Mouse (Mus musculus) lung, postnatal 36 days (tissue): ENCODE data around the gene Skint8.
A peak's percentile ranks its signal among the peaks of the same experiment; 100 is the strongest.
"Not testable (repeated sequence)": the region's sequence is repeated elsewhere in the genome, so short reads cannot be mapped to it uniquely, and the experiment has no call there.

Source experiments
- DNase-seq: peaks from one replicate; pipeline ENCODE4 v3.0.0; 2022; ENCODE audit warnings: mixed read lengths

Skint8 gene

DNA sequence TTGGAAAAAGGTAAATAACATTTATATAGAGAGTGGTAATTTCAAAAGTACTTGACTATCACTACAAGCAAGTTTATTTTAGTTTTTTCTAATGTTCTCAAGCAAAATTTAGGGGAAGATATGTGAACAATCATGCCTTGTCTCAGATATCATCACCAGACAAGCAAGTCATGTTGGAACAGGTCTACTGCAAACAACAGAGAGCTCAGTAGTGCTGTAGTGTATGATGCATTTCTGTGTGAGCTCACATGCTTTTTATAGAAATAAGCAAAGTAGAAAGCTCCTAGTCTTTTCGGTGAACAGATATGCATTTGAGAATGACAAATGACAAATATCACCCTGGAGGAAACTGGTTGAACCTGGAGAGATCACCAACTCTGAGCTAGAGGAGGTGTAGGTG lies at the start of gene Skint8:
Gene Skint8 (plus strand): TSS at position 301 of the 400 bp plus-strand sequence.
- DNase-seq, result no peak

- no peak for DNase-seq
Observed at GRCm38 (mm10) chr4:111880112-111880875, 38.9 kb upstream of the Skint8 start.

DNA sequence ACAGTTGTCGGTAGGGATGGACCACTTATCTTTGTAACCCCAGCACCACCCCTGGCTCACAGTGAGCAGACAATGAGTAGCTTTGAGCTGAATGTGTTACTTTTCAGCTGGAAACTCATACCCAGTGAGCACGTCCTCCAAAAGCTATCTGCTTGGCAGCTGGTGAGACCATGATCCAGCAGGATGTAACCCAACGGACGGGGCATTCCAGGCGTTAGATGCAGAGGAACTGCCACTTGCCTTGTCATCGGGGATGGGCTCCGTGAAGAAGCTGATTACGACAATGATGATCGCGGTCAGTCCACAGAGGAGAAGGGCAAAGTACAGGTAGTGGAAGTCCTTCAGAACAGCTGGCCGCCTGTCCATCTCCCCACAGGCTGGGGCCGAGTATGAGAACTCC lies 35.6 kb upstream of the Skint8 start:
- DNase-seq, result no peak

DNA sequence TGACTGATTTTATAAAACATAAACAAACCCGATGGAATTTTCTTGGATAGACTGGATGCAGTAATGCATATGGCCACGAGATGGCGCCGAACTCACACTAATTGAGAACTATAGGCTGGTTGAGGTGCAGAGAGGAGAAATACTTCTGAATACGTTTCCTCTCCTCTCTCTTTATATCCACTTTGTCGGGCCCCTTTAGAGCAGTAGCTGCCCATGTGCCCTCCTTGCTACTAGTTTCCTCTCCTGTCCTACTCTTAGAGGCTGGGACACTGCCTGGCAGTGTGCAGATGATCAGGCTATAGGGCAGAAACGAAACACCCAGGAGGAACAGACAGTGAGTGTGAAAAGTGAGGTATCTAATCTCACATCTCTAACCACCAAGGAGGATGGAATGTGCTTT lies 33.2 kb upstream of the Skint8 start:
- DNase-seq, result peak; percentile 81

- peak; percentile 86 for DNase-seq
Observed at GRCm38 (mm10) chr4:111886607-111887006, 32.6 kb upstream of the Skint8 start.

- no peak for DNase-seq
Observed at GRCm38 (mm10) chr4:111892138-111892537, 27.1 kb upstream of the Skint8 start.

DNA sequence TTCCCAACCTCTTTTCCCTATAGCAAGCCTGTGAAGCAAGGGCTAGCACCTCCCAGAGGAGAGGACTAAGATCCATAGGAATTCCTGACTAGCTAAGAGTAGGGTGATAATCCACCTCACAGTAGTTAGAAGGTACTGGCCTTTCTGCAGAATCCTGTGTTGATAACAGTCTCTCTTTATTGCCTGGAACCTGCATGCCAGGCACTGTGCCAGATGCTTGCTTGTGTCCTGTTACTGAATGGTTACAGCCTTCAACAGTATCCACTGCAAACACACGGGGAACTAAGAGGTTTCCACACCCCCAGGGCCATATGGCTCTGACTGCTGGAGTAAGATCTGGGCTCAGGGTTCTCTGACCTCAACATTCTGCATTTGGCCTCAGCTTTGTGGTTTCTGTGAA lies 21.4 kb upstream of the Skint8 start:
- DNase-seq, result no peak

DNA sequence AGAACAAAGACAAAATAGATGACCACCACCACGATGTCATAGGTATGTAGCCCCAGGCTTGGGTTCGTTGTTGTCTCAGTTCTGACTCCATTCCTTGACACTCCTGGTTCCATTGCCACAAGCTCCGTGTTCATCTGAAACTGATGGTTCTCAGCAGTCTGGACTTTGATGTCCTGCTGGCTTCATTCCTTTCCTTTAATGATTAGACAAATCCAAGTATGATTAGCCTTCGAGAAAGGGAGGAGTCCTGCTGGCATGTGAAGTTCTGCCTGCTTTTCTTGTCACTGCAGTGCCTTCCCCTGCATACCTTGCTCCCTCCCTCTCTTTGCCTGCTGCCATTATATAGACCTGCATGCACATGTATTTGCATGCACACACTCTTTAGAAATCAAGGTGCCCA lies 20.6 kb upstream of the Skint8 start:
- no peak for DNase-seq

- not testable (repeated sequence) for DNase-seq
Observed at GRCm38 (mm10) chr4:111900491-111900890, 18.7 kb upstream of the Skint8 start.

GRCm38 (mm10) chr4:111901473-111901872 lies 17.7 kb upstream of the Skint8 start:
- DNase-seq, result peak; percentile 15

- peak; percentile 7 for DNase-seq
Observed at GRCm38 (mm10) chr4:111902775-111903174, 16.4 kb upstream of the Skint8 start, which contains the start of gene Slc5a9. Gene Slc5a9, minus strand, starts transcription at chr4:111902918.

GRCm38 (mm10) chr4:111907926-111908325 lies 11.3 kb upstream of the Skint8 start:
- DNase-seq, result peak; percentile 37

DNA sequence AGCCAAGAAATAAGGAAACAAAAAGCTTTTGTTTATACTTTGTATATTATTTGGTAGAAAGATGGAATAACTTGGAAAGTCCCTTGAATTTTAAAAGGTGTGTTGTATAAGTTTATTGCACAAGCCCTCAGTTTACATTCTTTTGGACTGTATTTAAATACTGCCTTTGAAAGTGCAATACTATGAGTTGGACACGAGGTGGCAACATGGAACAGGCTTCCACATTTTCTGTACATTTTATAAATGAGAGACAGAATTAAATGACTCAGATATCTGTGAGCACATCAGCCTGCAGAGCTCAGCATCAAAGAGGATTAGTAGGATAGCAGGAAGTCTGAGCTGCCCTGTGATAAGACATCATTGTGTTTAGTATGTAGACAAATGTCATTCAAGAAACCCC lies 42.1 kb downstream of the Skint8 start:
- DNase-seq, result no peak

DNA sequence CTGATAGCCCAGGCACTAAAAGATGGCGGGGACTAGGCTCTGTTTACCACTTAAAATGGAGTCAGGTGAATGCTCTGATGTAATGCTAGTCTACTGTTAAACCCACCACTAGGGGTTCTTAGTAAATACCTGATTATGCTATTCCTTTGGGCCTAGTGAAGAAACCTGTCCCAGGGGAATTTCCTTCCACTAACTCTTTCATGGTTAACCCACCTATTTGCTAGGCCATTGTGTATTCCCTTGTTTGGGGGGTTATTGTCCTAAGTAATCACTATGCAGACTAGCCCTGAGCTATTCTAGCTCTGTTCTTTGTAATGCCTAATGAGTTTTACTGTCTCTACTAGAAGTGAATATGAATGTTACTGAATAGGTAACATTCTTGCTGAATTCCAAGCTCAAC lies 44.0 kb downstream of the Skint8 start:
- DNase-seq, result not testable (repeated sequence)

- no peak for DNase-seq
Observed at GRCm38 (mm10) chr4:111963669-111964068, 44.5 kb downstream of the Skint8 start.

- no peak for DNase-seq
Observed at GRCm38 (mm10) chr4:111972623-111973022, 53.4 kb downstream of the Skint8 start, which contains the start of gene Skint7. Gene Skint7, plus strand, starts transcription at chr4:111972923.
